Mouse (Mus musculus) brain, embryonic 14.5 days (tissue): ENCODE measurements at regions not wholly inside any gene's neighbourhood (a gene's known extent, or its start where the extent isn't known, plus 50 kb on each side); places are given as distances from the start of the nearest gene placed in this dataset.

Experiments used
- CTCF ChIP-seq: fragments of 200-500 bp; IDR thresholded peaks from 2 replicates; pipeline ENCODE4 v1.5.1; 2012; ENCODE audit warnings: inconsistent platforms, mild to moderate bottlenecking, moderate library complexity, borderline replicate concordance; ENCODE audit not compliant: insufficient read depth, insufficient read length; ENCODE audit errors: extremely low read depth
- POLR2A ChIP-seq: fragments of 200-500 bp; IDR thresholded peaks from 2 replicates; pipeline ENCODE4 v1.6.1; 2012; ENCODE audit warnings: mild to moderate bottlenecking, inconsistent platforms, borderline replicate concordance; ENCODE audit not compliant: poor library complexity, insufficient read depth, insufficient read length, severe bottlenecking; ENCODE audit errors: extremely low read depth

GRCm38 (mm10) chr3:40058719-40059420, 472.2 kb upstream of the Intu start:
- TF ChIP-seq POLR2A, result no peak
- no peak for TF ChIP-seq CTCF
